Mouse (Mus musculus): ENCODE measurements around the gene Sncb.

The Sncb gene

DNA sequence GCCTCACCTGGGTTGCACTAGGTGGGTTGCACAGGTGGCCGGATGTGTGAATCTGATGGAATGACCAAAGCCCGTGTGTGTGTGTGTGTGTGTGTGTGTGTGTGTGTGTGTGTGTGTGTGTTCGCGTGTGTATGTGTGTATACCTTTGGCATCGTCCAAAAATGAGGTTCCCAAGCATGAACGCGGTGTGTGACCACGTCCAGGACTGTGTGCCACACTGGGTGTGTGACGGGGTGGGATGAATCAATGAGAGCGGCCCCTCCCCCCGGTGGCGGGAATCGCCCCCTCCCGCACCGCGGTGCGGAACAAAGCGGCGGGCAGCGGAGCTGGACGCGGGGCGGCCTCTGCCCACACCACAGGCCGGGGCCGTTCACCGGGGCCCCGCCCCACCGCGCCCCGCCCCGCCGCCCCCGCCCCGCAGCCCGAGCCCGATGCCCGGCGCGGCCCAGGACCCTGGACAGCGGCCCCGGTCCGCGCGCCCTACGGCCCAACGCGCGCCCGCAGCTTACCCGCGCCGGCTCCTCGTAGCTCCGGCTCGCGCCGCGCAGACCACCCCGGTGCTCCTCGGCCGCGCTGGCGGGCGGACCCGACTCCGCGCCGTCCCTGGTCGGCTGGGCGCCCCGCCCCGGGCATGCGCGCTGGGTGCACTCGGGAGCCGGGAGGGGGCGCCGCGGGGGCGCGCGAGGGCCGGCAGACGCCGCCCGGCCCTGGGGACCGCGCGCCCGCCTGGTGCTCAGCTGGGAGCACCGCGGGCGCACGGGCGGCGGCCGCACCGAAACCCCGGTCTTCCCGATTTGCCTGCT is 17.1 kb downstream of the Sncb start:
- no peak for DNase-seq (ENCODE audit: low spot score)

- no peak for DNase-seq (ENCODE audit: low spot score)
Measured at GRCm38 (mm10) chr13:54748721-54749060, 17.7 kb downstream of the Sncb start.

GRCm38 (mm10) chr13:54748190-54748589 is 18.2 kb downstream of the Sncb start:
- DNase-seq (ENCODE audit: low spot score), result no peak

GRCm38 (mm10) chr13:54746896-54747295 is 19.5 kb downstream of the Sncb start:
- DNase-seq (ENCODE audit: low spot score), result no peak

DNA sequence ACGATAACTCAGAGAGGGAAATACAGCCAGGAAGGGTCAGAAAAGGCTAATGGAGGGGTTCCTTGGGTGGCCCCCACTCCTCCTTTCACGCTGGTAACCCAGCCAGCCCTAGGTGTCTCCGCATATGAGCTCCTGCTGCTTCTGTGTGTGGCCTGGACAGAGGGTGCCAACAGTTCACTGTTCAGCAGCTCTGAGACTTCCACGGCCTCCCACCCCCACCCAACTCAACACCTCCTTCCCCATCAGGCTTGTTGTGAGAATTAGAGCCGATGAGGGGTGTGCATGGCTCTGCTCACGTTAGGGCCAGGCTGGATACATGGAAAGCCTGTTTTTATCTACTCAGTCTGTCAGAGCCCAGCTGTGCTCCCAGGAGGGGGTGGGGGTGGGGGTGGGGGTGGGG is 20.3 kb downstream of the Sncb start:
- no peak for DNase-seq (ENCODE audit: low spot score)

DNA sequence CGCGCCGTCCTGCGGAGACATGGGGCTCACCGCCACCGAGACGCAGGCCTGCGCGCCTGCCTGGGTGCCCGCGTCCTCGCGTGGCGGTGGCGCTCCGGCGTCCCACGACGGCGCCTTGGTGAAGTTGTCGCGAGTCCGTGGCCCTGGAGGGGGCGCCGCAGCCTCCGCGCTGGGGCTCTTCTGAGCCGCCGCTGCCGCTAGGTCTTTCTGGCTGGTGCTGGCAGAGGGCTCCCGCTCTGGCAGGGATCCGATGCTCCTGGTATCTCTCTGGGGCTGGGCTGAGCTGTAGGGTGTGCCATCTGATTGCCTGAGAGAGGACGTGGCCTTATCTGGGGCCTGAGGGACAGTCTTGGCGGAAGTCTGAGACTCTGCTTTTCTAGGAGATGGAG is 28.2 kb downstream of the Sncb start:
- DNase-seq (ENCODE audit: low spot score), result no peak

GRCm38 (mm10) chr13:54737488-54738212 is 28.7 kb downstream of the Sncb start:
- no peak for DNase-seq (ENCODE audit: low spot score)

DNA sequence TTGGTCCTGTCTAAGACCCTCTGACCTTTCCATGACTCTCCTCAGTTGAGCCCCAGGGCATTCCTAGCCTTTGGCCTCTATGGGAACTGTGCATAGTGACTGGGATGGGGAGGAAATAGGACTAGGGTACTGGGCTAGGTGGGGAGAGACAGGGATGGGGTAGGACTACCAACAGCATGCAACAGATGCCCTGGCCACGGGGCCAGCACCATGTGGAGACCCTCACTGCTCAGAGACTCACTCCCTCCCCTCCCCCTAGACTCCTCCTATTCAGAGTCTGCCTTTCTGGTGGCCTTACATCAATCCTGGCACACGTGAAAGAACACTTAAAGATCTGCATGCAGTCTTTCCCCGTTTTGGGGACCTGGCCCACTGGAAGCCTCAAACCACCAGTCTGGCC is 29.5 kb downstream of the Sncb start:
- DNase-seq (ENCODE audit: low spot score), result no peak

DNA sequence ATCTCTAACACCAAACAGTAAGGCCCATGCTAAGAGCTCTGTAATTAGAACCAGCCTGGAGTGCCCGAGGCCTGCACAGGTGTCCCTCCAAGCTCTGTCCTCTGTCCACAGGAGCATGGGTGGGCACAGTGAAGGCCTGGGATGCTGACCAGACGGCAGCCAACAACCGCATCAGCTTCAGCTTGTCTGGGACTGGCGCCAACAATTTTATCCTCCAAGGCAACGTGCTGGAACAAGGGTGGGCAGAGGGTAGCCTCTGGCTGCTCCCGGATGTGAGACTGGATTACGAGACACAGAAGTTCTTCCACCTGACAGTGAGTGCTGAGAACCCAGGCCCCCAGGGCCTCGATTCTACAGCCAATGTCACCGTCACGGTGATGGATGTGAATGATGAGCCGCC is 40.3 kb downstream of the Sncb start:
- DNase-seq (ENCODE audit: low spot score), result no peak

DNA sequence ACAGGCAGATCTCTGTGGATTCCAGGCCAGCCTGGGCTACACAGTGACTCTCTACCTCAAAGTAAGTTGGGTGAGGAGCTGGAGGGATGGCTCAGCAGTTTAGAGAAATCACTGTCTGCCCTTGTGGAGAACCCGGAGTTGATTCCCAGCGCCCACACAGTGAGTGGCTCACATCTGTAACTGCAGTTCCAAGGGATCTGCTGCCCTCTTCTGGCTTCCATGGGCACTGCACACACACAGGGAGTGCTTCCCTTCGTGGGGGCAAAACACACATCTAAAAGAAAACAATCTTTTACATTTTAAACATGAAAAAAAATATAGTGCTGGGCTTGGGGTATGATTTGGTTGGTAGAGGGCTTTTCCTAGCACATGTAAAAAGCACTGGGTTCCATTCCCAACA is 43.3 kb downstream of the Sncb start:
- no peak for DNase-seq (ENCODE audit: low spot score)

GRCm38 (mm10) chr13:54716916-54717315 is 49.5 kb downstream of the Sncb start:
- peak; percentile 41 for DNase-seq (ENCODE audit: low spot score)

DNA sequence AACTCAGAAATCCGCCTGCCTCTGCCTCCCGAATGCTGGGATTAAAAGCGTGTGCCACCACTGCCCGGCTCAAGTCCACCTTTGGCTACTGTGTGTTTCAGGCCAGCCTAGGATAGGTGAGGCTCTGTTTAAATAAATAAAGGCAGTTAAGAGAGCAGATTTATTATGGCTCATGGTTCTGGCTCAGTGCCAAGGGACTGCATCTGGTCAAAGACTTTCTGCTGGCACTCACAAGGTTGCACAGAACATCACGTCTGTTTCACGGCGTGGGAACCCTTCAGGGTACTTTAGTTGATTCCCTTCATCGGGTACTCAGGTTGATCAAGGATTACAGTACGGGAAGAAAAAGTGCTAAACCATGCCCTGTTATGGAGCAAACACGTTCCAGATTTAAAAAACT is 51.4 kb downstream of the Sncb start:
- no peak for DNase-seq (ENCODE audit: low spot score)

DNA sequence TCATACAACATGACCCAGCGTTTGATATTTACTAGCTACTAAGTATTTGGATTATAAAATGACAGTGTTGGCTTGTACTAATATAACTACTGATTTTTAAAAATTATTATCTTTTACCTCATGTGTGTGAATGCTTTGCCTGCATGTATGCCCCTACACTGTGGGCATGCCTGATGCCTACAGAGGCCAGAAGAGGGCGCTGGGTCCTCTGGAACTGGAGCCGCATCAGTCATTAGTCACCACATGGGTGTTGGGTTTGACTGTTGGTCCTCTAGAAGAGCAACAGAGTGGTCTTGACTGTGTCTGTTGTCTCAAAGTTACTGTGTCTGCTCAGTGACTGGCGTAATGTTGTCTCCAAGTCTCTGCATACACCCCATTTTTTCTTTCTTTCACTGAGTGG is 52.0 kb downstream of the Sncb start:
- DNase-seq (ENCODE audit: low spot score), result no peak

GRCm38 (mm10) chr13:54710866-54711265 is 55.5 kb downstream of the Sncb start:
- DNase-seq (ENCODE audit: low spot score), result no peak
